Mouse (Mus musculus) erythroblast, embryonic 14.5 days (primary cell): ENCODE results near the gene Utf1.

Source experiments
- GATA1 ChIP-seq: IDR thresholded peaks from 2 replicates; pipeline ENCODE4 v1.6.1; 2012; ENCODE audit warnings: low read length, inconsistent platforms, mixed read lengths
- TAL1 ChIP-seq: IDR thresholded peaks from 3 replicates; pipeline ENCODE4 v1.6.1; 2012; ENCODE audit warnings: low read length, inconsistent platforms, mixed read lengths

- no peak for TF ChIP-seq TAL1
- TF ChIP-seq GATA1 = no peak
Observed at GRCm38 (mm10) chr7:139963814-139964213, 20.2 kb downstream of the Utf1 start.
